Mouse (Mus musculus) limb, embryonic 14.5 days (tissue): ENCODE measurements around the gene Vmn2r42. TPM values are rescaled to one million over a fixed set of nuclear protein-coding genes. Genes with fewer than 3 reads are reported as not detected.
"Not testable (repeated sequence)": the region's sequence is repeated elsewhere in the genome, so short reads cannot be mapped to it uniquely, and the experiment has no call there.

Source experiments
- ATAC-seq: fragments of 200-750 bp; cut with Nextera tagmentation; 2 replicates; pipeline ENCODE4 v1.8.0; 2017; ENCODE audit warnings: low read depth, moderate number of reproducible peaks, moderate TSS enrichment; ENCODE audit not compliant: low FRiP score
- DNase-seq: peaks from one replicate; pipeline ENCODE4 v3.0.0-alpha.2; 2015; ENCODE audit warnings: low spot score
- H3K27ac ChIP-seq: fragments of 300-500 bp; sonication (generic); replicated peaks from 2 replicates; pipeline ENCODE4 v1.5.1; 2014; ENCODE audit warnings: low read depth, mild to moderate bottlenecking, low read length, moderate library complexity, mixed read lengths
- H3K27me3 ChIP-seq: fragments of 300-500 bp; sonication (generic); 2 replicates; pipeline ENCODE4 v1.6.1; 2014; ENCODE audit warnings: low read length, mixed read lengths; ENCODE audit not compliant: control insufficient read depth, insufficient read depth
- H3K36me3 ChIP-seq: fragments of 300-500 bp; sonication (generic); 2 replicates; pipeline ENCODE4 v1.6.1; 2014; ENCODE audit warnings: mild to moderate bottlenecking, low read length, moderate library complexity, mixed read lengths; ENCODE audit not compliant: control insufficient read depth, insufficient read depth
- H3K4me1 ChIP-seq: fragments of 300-500 bp; sonication (generic); 2 replicates; pipeline ENCODE4 v1.6.1; 2014; ENCODE audit warnings: antibody characterized with exemption, low read length, mixed read lengths; ENCODE audit not compliant: control insufficient read depth, insufficient read depth
- H3K4me2 ChIP-seq: fragments of 300-500 bp; sonication (generic); replicated peaks from 2 replicates; pipeline ENCODE4 v1.6.1; 2014; ENCODE audit warnings: low read depth, mild to moderate bottlenecking, low read length, moderate library complexity; ENCODE audit not compliant: severe bottlenecking
- H3K4me3 ChIP-seq: fragments of 300-500 bp; sonication (generic); replicated peaks from 2 replicates; pipeline ENCODE4 v1.5.1; 2014; ENCODE audit warnings: low read length
- H3K9ac ChIP-seq: fragments of 300-500 bp; sonication (generic); 2 replicates; pipeline ENCODE4 v1.6.1; 2014; ENCODE audit warnings: mild to moderate bottlenecking, low read depth, low read length, moderate library complexity; ENCODE audit not compliant: severe bottlenecking
- H3K9me3 ChIP-seq: fragments of 300-500 bp; sonication (generic); 2 replicates; pipeline ENCODE4 v1.6.1; 2016; ENCODE audit warnings: low read length; ENCODE audit not compliant: control insufficient read depth
- WGBS: fragments of 180-500 bp; shearing (Covaris S2); extraction: QIAGEN DNeasy Blood & Tissue Kit; methylation state at CpG from one replicate; pipeline ENCODE4 v1.1.7; 2014; 5-methylcytosine and 5-hydroxymethylcytosine counted together
- polyA plus RNA-seq, 2 experiments: library from polyadenylated mRNA; depleted of rRNA in 1 of 2; stranded (reverse) in 1 of 2; unstranded in 1 of 2; fragments of >200 nt; fragmentation: Nextera tagmentation in 1 of 2; extraction: Ambion mirVana in 1 of 2; gene quantifications; 2 replicates each; pipeline versions ENCODE4 v1.2.1 to v1.2.3; 2012 to 2014

Vmn2r42 gene
- not detected in 2 replicates for polyA plus RNA-seq (2012; rRNA removed)
- polyA plus RNA-seq (2014; fragmentation: Nextera tagmentation; extraction: Ambion mirVana) = not detected in 2 replicates

DNA sequence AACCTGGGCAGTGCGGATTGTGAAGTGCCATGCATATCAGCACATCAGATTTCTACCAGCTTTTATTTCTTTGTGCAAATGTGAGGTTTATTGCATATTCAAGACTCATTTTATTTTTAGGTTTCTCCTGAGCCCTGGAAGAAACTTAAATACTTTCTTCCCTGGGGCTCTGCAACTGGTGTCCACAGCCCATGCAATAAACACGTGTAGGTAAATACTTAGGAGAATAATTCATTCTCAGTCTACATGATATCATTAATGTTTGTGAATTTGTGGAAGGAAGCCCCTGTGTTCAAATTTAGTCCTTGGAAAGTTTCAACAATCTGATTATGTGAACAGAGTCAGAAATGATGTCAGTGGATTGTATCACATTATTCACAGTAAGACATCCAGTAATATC is at the start of gene Vmn2r42:
Gene Vmn2r42, minus strand, starts transcription at position 101 of the 400 bp plus-strand sequence.
- H3K4me2 ChIP-seq, H3K27ac ChIP-seq, H3K9ac ChIP-seq, H3K9me3 ChIP-seq, ATAC-seq, H3K36me3 ChIP-seq, H3K4me1 ChIP-seq, H3K27me3 ChIP-seq, DNase-seq, H3K4me3 ChIP-seq: not testable (repeated sequence)
- no CpG with 5 or more reads among the region's 2 CpGs for WGBS

DNA sequence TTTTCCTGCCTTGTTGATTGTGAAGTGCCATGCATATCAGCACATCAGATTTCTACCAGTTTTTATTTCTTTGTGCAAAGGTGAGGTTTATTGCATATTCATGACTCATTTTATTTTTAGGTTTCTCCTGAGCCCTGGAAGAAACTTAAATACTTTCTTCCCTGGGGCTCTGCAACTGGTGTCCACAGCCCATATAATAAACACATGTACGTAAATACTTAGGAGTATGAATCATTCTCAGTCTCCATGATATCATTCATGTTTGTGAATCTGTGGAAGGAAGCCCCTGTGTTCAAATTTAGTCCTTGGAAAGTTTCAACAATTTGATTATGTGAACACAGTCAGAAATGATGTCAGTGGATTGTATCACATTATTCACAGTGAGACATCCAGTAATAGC is 38.6 kb downstream of the Vmn2r42 start, which contains the start of gene Vmn2r41:
Gene Vmn2r41, minus strand, starts transcription at position 101 of the 400 bp plus-strand sequence.
- not testable (repeated sequence) for H3K9ac ChIP-seq, H3K36me3 ChIP-seq, H3K9me3 ChIP-seq, DNase-seq, ATAC-seq, H3K4me3 ChIP-seq, H3K4me1 ChIP-seq, H3K4me2 ChIP-seq, H3K27me3 ChIP-seq, H3K27ac ChIP-seq
- WGBS = no CpG with 5 or more reads among the region's 1 CpGs

Other genes starting within 250 kb of the Vmn2r42 start
- gene Vmn2r41, start 38.7 kb downstream of the Vmn2r42 start, polyA plus RNA-seq (2012; rRNA removed) = not detected in 2 replicates
- not detected in 2 replicates for gene Vmn2r41, start 38.7 kb downstream of the Vmn2r42 start, polyA plus RNA-seq (2014; fragmentation: Nextera tagmentation; extraction: Ambion mirVana)
- gene Vmn2r43, start 60.3 kb upstream of the Vmn2r42 start, polyA plus RNA-seq (2012; rRNA removed) = not detected in 2 replicates
- gene Vmn2r43, start 60.3 kb upstream of the Vmn2r42 start, polyA plus RNA-seq (2014; fragmentation: Nextera tagmentation; extraction: Ambion mirVana) = not detected in 2 replicates
- gene Vmn2r44, start 183.0 kb upstream of the Vmn2r42 start, polyA plus RNA-seq (2012; rRNA removed) = not detected in 2 replicates
- gene Vmn2r44, start 183.0 kb upstream of the Vmn2r42 start, polyA plus RNA-seq (2014; fragmentation: Nextera tagmentation; extraction: Ambion mirVana) = not detected in 2 replicates